Mouse (Mus musculus) 416B (cell line): ENCODE data around the gene Adck1.
"Not testable (repeated sequence)": the region's sequence is repeated elsewhere in the genome, so short reads cannot be mapped to it uniquely, and the experiment has no call there.

Source experiments
- DNase-seq: peaks from one replicate; pipeline ENCODE4 v3.0.0; 2011; ENCODE audit warnings: low read depth

Adck1 gene

DNA sequence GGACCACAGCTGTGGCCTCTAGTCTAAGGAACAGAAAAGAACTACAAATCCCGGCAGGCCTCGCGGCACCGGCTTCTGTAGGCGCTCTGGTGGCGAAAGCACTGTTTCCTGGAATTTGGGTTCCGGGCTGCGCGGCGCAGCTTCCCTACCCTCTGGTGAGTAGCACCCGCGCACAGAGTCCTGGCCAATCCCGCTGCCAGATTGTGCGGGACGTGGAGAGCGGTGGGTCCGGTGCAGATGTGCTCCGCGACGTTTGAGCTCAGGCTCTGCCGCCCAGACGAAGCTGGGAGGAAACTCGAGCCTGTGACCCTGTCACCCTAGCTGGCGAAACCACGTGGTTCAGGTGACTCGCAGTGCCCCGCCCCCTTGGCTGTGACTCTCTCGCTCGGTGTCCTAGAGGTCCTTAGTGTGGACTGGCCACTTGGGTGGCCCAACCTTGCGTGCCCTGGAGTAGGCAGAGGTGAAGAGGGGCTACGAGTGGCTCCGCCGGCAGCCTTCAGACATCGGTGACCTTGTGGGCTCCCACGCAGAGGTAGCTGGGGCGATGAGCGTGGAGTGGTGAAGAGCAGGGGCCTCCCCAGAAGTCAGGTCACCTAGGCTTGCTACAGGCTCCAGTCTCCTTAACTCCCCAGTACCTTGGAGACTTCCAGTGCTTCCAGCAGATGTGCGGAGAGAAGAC is at the start of gene Adck1:
TSS of gene Adck1 (plus strand) at position 114 of the 679 bp plus-strand sequence.
- peak; percentile 90 for DNase-seq

DNA sequence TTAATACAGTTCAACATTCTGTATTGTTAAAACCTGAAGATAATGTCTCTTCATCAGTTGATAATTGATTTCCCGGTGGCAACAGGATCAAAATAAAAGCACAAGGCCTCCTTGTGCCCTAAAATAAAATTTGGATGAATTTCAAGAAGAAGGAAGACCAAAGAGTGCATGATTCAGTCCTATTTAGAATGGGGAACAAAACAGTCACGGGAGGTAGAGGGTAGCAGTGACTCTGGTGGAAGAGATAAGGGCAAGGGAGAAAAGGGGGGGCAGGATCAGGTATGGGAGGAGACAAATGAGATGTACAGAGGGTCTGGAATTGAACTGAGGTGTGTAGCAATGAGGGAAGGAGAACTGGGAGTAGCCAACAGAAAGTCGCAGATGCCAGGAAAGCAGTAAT is 45.8 kb upstream of the Adck1 start:
- no peak for DNase-seq

DNA sequence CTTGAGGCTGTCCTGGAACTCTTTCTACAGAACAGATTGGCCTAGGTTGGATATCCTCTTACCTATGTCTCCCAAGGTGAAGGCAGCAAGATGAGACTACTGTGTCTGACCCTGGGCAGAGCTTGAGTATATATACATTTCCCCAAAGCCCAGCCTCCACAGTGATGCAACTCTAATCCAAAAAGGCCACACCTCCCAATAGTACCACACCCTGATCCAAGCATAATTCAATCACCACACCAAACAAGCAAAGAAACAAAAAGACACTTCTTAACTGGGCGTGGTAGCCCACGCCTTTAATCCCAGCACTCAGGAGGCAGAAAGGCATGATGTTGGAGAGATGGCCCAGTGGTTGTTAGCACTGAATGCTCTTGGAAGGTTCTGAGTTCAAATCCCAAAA is 36.4 kb upstream of the Adck1 start, which contains the start of gene Gm5039:
TSS of gene Gm5039 (minus strand) at position 101 of the 400 bp plus-strand sequence.
- not testable (repeated sequence) for DNase-seq

DNA sequence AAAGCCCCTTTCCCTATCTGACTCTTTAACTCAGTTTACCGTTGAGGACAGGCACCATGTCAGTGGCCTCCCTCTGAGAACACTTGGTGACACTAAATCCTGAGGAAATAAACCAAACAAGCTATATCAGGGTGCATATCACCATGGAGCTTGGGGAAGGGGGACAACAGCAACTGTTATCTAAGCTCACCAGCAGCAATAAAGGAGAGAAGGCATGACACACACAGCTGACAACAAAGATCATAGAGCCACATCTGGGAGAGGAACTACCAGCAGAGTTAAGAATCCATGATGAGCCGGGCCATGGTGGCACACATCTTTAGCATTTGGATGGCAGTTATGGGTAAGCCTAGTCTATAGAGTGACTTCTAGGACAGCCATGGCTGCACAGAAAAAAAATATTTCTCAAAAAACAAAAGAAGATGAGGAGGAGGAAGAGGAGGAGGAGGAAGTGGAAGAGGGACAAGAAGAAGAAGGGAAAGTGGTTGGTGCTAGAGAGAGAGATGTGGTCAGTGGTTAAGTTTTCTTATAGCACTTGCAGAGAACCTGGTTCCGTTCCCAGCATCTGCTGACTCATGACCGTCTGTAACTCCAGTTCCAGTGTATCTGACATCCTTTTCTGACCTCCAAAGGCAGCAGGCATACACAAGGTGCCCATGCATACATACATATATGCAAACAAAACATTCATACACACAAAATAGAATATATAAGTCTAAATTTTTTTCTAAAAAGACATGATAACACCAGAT is 23.5 kb upstream of the Adck1 start:
- DNase-seq = peak; percentile 3

DNA sequence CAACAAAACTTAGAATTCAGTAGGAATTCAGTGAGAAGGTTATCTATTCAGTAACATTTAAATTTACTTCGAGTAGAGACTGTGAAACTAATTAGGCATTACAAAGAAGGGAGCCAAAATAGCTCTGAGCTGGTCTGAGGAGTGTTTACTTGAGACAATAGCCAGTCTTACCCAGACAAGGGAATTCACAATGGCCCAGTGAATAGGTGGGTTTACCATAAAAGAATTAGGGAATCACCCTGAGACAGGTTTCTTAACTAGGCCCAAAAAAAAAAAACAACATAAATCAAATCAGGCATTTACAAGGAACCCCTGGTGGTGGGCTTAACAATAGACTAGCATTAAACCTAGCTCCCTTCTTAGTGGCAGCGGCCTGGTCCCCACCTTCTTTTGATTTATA is 19.1 kb upstream of the Adck1 start:
- DNase-seq = not testable (repeated sequence)

DNA sequence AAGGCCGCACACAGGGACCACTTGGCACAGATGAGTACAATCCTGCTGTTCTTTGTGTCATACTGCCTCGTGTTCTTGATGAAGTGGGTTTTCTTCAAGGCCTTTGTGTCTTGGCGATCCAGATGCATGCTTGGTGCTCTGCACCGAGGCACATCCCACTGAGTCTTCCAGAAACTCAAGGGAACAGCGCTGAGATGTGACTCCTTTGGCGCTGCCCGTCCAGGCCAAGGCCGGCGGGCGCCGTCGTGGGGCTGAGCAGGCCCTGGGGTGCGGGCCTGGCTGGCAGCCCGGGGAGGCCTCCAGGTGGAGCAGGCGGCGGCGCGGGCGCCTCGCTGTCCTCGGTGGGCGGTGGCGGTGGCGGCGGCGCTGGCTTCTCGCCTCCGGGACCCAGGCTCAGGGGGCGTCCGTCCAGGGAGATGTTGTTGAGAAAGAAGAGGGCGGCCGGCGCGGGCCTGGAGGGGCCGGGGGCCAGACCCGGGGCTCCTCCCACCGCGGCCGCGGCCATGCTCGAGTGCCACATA is 6.1 kb upstream of the Adck1 start:
- DNase-seq = no peak

DNA sequence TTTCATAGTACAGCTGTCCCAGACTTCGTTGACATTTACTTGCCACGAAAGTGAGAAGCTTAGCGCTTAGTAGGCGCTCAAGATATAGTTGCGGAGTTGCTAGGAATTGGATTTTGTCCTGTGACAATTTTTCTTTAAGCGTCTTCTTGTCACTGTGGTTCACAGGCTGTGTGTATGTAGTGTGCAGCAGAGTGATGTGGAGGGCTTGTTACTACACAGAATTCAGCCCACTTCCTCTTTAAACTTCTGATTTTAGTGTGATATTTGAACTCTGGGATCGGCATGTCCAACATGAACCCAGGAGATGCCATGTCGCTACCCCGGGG is 729 bp downstream of the Adck1 start:
- DNase-seq = peak; percentile 21

DNA sequence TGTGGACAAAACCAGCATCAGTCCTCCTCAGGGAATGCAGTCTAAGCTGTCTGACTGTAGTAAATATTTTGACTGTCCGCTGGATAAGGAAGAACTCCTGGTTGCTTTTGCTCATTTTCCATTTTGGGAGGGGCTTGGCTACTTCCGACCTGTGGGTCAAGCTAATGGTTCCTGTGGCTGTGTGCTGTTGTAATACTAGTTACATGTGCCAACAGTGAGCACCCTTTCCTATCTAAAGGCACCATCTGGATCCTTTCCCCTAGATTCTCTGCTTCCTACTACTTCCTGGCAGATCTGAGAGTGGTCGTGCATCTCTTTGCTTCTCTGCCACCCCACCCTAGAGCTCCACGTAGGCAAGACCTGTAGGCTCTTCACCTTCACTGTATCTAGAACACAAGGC is 7.3 kb downstream of the Adck1 start:
- DNase-seq = peak; percentile 83

DNA sequence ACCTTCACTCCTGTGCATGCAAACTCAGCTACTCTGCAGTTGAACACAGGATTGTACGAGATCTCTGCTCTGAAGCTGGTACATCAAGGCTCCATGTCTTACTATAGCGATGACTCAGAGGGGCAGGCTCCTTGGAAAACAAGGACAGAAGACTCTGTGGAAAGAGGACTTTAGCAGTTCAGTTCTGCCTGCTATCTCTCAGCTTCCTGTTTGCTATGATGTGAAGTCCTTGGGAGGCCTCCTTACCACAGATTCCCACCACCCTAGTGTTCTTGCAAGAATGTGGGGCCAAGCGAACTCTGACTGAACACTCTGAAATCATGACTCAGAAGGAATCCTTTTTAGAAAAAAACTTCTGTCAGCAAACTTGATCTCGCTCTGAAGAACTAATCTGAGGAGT is 8.3 kb downstream of the Adck1 start:
- peak; percentile 90 for DNase-seq

DNA sequence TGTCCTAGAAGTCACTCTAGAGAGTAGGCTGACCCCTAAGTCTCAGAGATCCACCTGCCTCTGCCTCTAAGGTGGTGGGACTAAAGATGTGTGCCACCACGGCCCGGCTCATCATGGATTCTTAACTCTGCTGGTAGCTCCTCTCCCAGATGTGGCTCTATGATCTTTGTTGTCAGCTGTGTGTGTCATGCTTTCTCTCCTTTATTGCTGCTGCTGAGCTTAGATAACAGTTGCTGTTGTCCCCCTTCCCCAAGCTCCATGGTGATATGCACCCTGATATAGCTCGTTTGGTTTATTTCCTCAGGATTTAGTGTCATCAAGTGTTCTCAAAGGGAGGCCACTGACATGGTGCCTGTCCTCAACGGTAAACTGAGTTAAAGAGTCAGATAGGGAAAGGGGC is 9.3 kb downstream of the Adck1 start:
- not testable (repeated sequence) for DNase-seq

DNA sequence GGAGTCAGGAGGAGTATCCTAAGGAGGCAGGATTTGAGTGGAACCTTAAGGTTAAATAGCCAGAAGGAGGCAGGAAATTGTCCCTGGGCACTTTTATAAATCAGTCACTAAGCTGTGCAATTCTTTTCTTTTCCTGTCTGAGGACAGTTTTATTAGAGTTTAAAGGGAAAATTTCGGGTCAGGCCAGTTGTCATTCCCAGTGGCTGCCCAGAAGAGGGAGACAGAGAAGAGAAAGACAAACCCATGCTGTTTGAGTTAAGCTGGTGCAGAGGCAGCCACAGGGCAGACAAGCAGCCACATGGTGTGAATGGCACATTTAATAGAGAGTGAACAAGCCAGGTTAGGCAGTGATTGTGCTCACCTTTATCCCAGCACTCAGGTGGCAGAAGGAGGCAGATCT is 10.0 kb downstream of the Adck1 start:
- peak; percentile 17 for DNase-seq

DNA sequence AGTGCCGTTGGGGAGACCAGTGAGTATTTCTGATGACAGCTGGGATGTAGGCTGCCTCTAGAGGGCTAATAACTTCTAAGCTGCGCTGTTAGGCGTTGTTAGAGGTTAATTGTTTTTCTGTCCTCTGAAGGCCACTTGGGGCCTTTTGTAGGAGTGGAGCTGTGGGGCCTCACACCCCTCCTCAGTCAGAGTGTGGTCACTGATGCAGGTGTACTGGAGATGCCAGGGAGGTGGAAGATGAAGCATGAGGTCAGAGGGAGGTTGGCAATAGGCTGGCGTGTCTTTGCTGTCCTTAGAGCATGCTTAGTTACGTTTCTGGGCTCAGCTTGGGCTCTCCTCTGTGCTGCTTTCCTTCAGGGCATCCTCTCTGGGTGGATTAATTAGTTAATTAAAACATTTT is 11.7 kb downstream of the Adck1 start:
- DNase-seq = no peak

DNA sequence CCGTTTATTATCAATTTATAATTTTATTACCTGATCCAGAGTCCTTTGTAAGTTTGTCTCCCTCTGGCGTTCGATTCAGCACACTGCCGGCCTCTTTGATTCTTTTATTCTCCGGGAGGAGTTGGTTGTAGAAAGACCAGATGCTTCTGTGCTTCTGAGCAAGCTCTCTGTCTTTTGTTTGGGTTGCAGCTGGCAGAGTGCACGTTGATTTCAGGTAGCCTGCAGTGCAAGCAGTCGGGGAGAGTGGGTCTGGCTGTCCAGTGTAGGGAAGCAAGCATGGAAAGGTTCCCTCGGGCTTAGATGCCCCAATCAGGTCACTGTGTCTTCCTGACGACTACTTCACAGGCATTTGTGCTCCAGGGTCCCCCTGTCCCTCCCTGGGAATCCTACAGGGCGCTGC is 16.5 kb downstream of the Adck1 start:
- no peak for DNase-seq

DNA sequence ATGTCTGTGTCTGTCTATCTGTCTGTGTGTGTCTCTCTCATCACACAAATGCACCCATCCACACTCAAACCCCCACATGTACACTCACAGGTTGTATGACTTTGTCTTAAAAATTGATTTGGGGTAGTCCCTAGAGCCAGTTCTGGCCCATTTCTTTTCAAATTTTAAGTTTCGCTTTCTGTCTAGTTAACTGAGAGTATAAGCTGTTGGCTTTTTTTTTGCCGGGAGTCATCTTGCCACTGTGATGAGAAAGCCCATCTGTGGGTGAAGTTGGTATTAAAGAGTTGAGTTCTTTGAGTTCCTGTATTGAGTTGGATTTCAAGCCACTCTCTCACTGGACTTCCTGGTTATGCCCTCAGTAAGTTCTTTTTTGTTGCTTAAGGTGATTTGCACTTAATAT is 17.9 kb downstream of the Adck1 start:
- no peak for DNase-seq

DNA sequence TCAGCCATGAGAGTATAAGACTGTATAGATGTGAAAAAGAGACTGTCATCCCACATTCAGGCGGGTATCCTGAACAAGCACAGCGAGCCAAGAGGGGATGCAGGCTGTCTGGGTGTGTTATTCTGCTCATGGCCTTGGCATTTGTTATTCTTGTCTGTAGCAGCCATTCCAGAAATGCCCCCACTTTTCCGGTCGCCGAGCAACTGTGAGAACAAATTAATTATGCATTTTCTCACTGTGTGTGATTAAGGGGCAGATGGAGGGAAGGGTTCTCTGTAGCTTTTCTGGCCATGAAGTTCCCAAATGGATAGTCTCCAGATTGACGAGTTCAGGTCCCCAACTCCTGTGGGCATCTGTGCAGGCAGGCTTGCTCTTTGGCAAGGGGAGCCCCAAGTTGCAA is 28.5 kb downstream of the Adck1 start:
- no peak for DNase-seq

DNA sequence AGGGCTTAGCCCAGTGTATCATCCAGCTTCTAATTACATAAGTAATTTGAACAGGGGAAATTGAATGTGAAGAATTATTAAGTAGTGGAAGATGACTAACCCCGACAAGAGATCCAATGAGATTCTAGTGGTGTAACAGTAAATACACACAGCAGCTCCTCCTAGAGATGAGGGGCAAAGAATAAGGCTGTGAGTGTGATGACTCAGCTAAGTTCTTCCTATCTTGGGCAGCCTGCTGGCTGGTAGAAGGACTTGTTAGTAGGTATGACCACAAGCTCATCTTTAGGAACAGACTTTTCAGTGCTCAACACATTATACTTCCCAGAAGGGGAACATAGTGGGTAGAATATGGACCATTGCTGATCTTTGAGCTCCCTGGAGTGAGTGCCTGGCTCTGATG is 38.3 kb downstream of the Adck1 start:
- peak; percentile 92 for DNase-seq

DNA sequence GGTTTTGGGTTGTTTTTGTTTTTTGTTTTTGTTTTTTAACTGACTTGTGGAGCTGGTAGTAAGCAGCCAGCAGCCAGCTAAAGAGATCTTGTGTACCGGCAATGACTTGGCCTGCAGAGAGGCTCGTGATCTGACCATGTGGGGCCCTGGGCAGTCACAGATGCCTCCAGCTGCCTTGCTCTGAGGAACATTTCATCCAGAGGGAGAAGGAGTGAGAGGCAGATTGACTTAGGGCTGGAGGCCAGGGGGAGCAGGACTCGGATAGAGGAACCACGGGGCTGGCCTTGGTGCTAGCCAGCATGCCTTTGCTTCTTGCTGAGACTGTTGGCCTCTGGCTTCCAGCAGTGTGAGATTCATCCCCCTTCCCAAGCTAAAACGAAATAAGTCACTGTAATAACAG is 43.2 kb downstream of the Adck1 start:
- no peak for DNase-seq

DNA sequence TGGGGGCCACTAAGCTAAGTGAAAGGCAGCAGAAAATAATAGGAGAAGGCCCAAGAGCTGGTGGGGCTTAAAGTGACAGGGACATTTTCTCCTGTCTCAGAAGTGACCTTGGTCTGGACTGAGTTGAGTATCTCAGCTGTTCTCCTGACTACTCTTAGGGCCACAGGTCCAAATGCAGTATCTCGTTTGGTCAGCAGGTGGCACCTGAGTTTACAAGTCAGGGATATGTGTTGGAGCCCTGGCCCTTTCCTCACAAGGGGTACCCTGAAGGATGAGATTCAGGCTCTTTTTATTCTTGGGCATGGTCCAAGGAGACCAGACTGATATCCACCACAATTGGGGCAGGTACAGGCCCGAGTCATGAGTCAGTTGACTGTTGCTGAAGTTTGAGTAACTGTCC is 44.8 kb downstream of the Adck1 start:
- DNase-seq = peak; percentile 67

DNA sequence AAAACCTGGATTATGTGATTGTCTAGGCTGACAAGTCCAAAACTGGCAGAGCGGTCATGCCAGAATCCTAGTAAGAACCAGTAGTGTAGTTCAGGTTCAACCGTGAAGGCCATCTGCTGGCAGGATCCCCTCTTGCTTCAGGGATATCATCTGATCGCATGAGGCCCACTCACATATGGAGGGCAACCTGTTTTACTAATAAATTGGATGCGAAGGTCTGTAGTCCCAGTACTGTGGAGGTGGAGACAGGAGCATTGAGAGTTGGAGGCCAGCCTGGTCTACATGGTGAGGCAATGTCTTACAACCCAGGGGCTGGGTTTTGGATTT is 47.6 kb downstream of the Adck1 start:
- DNase-seq = no peak

DNA sequence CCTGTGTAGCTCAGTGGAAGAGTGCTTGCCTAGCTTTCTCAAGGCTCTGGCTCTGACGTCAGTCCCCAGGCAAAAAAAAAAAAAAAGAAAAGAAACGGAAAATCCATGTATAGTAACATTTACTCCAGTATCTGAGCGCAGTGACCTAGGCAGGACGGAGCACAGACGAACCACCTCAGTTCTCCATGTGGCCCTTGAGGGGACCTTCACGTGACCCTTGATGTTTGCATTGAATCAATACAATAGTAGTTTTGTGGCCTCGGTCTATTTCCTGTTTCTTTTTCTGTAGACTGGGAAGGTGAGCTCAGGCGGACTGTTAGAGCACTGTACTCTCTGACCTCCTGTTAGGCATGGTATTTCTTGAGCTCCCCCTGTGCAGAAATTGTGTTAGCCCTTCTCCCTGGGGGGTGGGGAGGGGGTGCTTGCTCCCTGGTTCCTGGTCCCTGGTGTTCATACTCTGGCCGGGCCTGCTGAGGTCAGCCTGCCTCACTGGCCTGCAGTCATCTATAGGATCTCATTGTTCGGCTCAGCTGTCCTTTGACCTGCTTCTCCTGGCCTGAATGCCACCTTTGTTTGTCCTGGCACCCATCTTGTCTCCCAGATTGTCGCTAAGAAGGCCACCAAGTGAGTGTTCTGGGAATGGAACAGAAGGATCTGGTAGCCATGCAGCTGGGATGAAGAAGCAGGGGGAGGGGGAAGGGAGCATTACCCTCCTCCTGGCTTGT is 48.1 kb downstream of the Adck1 start:
- no peak for DNase-seq

DNA sequence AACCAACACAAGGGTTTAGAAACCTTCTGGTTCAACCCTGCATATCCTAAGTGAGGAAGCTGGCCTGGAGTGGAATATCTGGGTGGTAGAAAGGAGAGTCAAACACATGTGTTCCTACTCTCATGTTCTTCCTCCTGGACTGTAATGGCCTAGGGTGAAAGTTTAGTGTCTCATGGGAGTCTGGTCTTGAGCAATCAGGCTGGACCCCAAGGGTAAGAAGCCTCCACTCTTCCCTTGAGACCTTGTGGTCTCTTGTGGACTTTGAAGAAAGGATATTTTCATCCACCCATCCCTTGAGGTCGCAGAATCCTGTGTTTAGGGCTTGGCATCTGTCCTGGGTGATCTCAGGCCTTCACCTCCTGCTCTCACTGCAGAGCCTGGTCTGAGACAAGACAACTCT is 52.9 kb downstream of the Adck1 start:
- no peak for DNase-seq

DNA sequence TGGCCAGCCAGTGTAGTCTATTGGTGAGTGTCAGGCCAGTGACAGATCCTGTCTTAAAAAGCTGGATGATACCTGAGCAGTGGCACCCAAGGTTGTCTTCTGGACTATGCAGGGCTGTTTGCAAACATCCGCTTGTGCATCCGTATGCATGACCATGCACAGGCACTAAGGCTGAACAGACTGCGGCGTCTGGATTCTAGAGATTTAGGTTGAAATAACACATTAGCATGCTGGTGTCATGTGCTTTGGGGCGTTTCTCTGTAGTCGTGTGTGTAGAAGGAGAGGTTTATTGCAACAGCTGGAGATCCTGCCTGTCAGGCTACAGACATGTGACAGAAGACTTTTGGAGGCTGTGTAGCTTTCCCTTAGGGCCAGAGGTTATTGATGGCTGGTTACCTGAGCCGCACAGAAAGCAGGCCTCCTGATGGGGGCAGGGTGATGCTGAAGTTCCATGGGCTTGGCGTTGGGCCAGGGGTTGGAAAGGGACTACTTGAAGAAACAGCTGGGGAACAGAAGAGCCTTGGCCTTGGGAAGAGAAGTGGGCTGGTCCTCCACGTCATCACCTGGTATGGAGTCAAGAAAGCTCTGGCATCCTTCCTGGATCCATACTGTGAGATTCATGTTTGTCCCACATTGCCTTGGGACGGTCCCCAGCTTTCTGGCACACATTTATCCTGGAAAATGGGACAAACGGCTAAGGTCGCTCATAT is 59.7 kb downstream of the Adck1 start:
- DNase-seq = no peak
